Mouse (Mus musculus) midbrain, embryonic 16.5 days (tissue): ENCODE data around the gene Kcna7. TPM values are rescaled to one million over a fixed set of nuclear protein-coding genes. Genes with fewer than 3 reads are reported as not detected.

Experiments used
- ATAC-seq: fragments of 200-750 bp; cut with Nextera tagmentation; 2 replicates; pipeline ENCODE4 v1.8.0; 2017; ENCODE audit warnings: moderate TSS enrichment
- H3K27ac ChIP-seq: fragments of 300-500 bp; sonication (generic); 2 replicates; pipeline ENCODE4 v1.5.1; 2014; ENCODE audit warnings: mild to moderate bottlenecking, low read length, mixed read lengths
- H3K27me3 ChIP-seq: fragments of 300-500 bp; sonication (generic); 2 replicates; pipeline ENCODE4 v1.6.1; 2014; ENCODE audit warnings: low read depth, low read length, mixed read lengths; ENCODE audit not compliant: control insufficient read depth, insufficient read depth
- H3K36me3 ChIP-seq: fragments of 300-500 bp; sonication (generic); 2 replicates; pipeline ENCODE4 v1.6.1; 2014; ENCODE audit warnings: mild to moderate bottlenecking, low read length, moderate library complexity, mixed read lengths; ENCODE audit not compliant: control insufficient read depth, insufficient read depth
- H3K4me1 ChIP-seq: fragments of 300-500 bp; sonication (generic); 2 replicates; pipeline ENCODE4 v1.6.1; 2014; ENCODE audit warnings: mild to moderate bottlenecking, low read length, mixed read lengths; ENCODE audit not compliant: control insufficient read depth, insufficient read depth
- H3K4me2 ChIP-seq: fragments of 300-500 bp; sonication (generic); 2 replicates; pipeline ENCODE4 v1.6.1; 2014; ENCODE audit warnings: mild to moderate bottlenecking, low read length, mixed read lengths
- H3K4me3 ChIP-seq: fragments of 300-500 bp; sonication (generic); 2 replicates; pipeline ENCODE4 v1.5.1; 2014; ENCODE audit warnings: low read depth, mild to moderate bottlenecking, low read length, moderate library complexity, mixed read lengths
- H3K9ac ChIP-seq: fragments of 300-500 bp; sonication (generic); 2 replicates; pipeline ENCODE4 v1.6.1; 2014; ENCODE audit warnings: low read depth, low read length, mixed read lengths
- H3K9me3 ChIP-seq: fragments of 300-500 bp; sonication (generic); replicated peaks from 2 replicates; pipeline ENCODE4 v1.6.1; 2014; ENCODE audit warnings: mild to moderate bottlenecking, low read length, mixed read lengths; ENCODE audit not compliant: control insufficient read depth, poor library complexity, severe bottlenecking
- WGBS: fragments of 180-500 bp; shearing (Covaris S2); extraction: QIAGEN DNeasy Blood & Tissue Kit; methylation state at CpG from one replicate; pipeline ENCODE4 v1.1.7; 2014; 5-methylcytosine and 5-hydroxymethylcytosine counted together
- polyA plus RNA-seq: library from polyadenylated mRNA; unstranded; fragments of >200 nt; fragmentation: Nextera tagmentation; extraction: Ambion mirVana; gene quantifications from 2 replicates; pipeline ENCODE4 v1.2.1, GENCODE M21; 2015

Kcna7 gene
- polyA plus RNA-seq, 1 experiment from 2014 or later: not detected

GRCm38 (mm10) chr7:45406157-45407156 lies 1.0 kb downstream of the Kcna7 start:
- Histone ChIP-seq H3K27me3 (peaks cover 64% of the 10 kb centered on the region), H3K27ac (no peak overlapping the region), H3K36me3 (no peaks in the 10 kb centered on the region), H3K4me3 (peak overlapping the region; percentile 38), H3K4me1 (peaks cover 2% of the 10 kb centered on the region; the same call in 1 of the 2 replicates), H3K9ac (0 out of 2 replicates have a peak overlapping the region, but pooled peaks have one; percentile 14), H3K4me2 (peak overlapping the region; percentile 55), H3K9me3 (no peaks in the 10 kb centered on the region)
- no peak for ATAC-seq
- 2% methylated on average over 112 of the region's 114 CpGs for WGBS

- Histone ChIP-seq H3K4me1 (peaks cover 2% of the 10 kb centered on the region; the same call in 1 of the 2 replicates), H3K36me3 (no peaks in the 10 kb centered on the region)
- WGBS: 85% methylated on average over 10 of the region's 10 CpGs
Measured at GRCm38 (mm10) chr7:45407836-45408235, 2.4 kb downstream of the Kcna7 start.

GRCm38 (mm10) chr7:45408351-45408750 lies 2.9 kb downstream of the Kcna7 start:
- H3K4me1 ChIP-seq: peaks cover 4% of the 10 kb centered on the region
- H3K4me2 ChIP-seq: no peak overlapping the region
- H3K36me3 ChIP-seq: no peaks in the 10 kb centered on the region
- H3K27ac ChIP-seq: no peak overlapping the region
- H3K4me3 ChIP-seq: no peak overlapping the region
- ATAC-seq: no peak
- peaks cover 78% of the 10 kb centered on the region for H3K27me3 ChIP-seq
- 67% methylated on average over 7 of the region's 7 CpGs for WGBS
- H3K9me3 ChIP-seq: no peaks in the 10 kb centered on the region
- no peak overlapping the region for H3K9ac ChIP-seq

More at GRCm38 (mm10) chr7:45407836-45408235, 2.4 kb downstream of the Kcna7 start:
- H3K4me2 ChIP-seq: no peak overlapping the region
- H3K27me3 ChIP-seq: peaks cover 74% of the 10 kb centered on the region
- ATAC-seq: no peak
- H3K9me3 ChIP-seq: no peaks in the 10 kb centered on the region
- H3K4me3 ChIP-seq: no peak overlapping the region
- no peak overlapping the region for H3K27ac ChIP-seq
- no peak overlapping the region for H3K9ac ChIP-seq

GRCm38 (mm10) chr7:45408949-45409348 lies 3.5 kb downstream of the Kcna7 start:
- peaks cover 84% of the 10 kb centered on the region for H3K27me3 ChIP-seq
- no peaks in the 10 kb centered on the region for H3K36me3 ChIP-seq
- H3K4me1 ChIP-seq: peaks cover 9% of the 10 kb centered on the region
- no peak overlapping the region for H3K4me2 ChIP-seq
- H3K9me3 ChIP-seq: no peaks in the 10 kb centered on the region
- ATAC-seq: no peak
- H3K4me3 ChIP-seq: no peak overlapping the region
- no peak overlapping the region for H3K27ac ChIP-seq
- 88% methylated on average over 17 of the region's 17 CpGs for whole genome bisulfite sequencing
- H3K9ac ChIP-seq: no peak overlapping the region

- Histone ChIP-seq H3K9ac (no peak overlapping the region), H3K9me3 (no peaks in the 10 kb centered on the region), H3K4me3 (no peak overlapping the region), H3K27me3 (peaks cover 91% of the 10 kb centered on the region), H3K4me1 (peaks cover 9% of the 10 kb centered on the region), H3K4me2 (no peak overlapping the region), H3K36me3 (no peaks in the 10 kb centered on the region), H3K27ac (no peak overlapping the region)
- no peak for ATAC-seq
- WGBS: 88% methylated on average over 8 of the region's 8 CpGs
Measured at GRCm38 (mm10) chr7:45409497-45410163, 4.2 kb downstream of the Kcna7 start.

DNA sequence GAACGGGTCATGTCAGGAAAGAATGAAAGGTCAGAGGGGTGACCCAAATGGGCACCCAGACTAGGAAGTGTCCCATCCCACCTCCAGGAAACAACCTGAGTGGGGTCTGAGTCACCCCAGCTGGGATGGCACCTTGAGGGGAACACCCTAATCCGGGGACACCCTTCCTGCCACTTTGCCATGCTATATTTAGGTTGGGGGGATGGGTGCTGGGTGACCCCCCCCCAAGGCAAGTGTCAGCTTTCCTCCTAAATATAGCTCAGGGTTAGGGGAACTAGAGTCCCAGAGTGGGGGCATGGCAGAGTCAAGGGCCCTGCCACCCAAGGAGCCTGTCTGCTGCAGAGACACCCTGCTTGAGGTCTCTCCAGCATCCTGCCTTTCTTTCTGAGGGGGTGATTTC lies 7.0 kb downstream of the Kcna7 start:
- 91% methylated on average over 2 of the region's 2 CpGs for WGBS

GRCm38 (mm10) chr7:45413113-45413863 lies 7.8 kb downstream of the Kcna7 start, which contains the start of gene Ntf5:
Ntf5 (plus strand) TSS chr7:45413695.
- H3K9me3 ChIP-seq: no peaks in the 10 kb centered on the region
- H3K4me3 ChIP-seq: peak within 1 kb of the TSS; percentile 51
- no peak within 1 kb of the TSS for H3K27ac ChIP-seq
- H3K27me3 ChIP-seq: peaks cover 93% of the 10 kb centered on the region
- ATAC-seq: peak; percentile 50
- peak within 1 kb of the TSS; percentile 67 for H3K9ac ChIP-seq
- H3K36me3 ChIP-seq: no peaks in the 10 kb centered on the region
- peak within 1 kb of the TSS; percentile 87 for H3K4me2 ChIP-seq
- WGBS: 7% methylated on average over 16 of the region's 45 CpGs
- H3K4me1 ChIP-seq: peaks cover 7% of the 10 kb centered on the region

More for the DNA sequence above, 7.0 kb downstream of the Kcna7 start:
- no peak overlapping the region for H3K27ac ChIP-seq
- no peaks in the 10 kb centered on the region for H3K36me3 ChIP-seq
- no peak overlapping the region for H3K9ac ChIP-seq
- H3K4me1 ChIP-seq: peaks cover 7% of the 10 kb centered on the region
- no peak overlapping the region for H3K4me2 ChIP-seq
- no peaks in the 10 kb centered on the region for H3K9me3 ChIP-seq
- H3K27me3 ChIP-seq: peaks cover 93% of the 10 kb centered on the region
- no peak overlapping the region for H3K4me3 ChIP-seq
- no peak for ATAC-seq

DNA sequence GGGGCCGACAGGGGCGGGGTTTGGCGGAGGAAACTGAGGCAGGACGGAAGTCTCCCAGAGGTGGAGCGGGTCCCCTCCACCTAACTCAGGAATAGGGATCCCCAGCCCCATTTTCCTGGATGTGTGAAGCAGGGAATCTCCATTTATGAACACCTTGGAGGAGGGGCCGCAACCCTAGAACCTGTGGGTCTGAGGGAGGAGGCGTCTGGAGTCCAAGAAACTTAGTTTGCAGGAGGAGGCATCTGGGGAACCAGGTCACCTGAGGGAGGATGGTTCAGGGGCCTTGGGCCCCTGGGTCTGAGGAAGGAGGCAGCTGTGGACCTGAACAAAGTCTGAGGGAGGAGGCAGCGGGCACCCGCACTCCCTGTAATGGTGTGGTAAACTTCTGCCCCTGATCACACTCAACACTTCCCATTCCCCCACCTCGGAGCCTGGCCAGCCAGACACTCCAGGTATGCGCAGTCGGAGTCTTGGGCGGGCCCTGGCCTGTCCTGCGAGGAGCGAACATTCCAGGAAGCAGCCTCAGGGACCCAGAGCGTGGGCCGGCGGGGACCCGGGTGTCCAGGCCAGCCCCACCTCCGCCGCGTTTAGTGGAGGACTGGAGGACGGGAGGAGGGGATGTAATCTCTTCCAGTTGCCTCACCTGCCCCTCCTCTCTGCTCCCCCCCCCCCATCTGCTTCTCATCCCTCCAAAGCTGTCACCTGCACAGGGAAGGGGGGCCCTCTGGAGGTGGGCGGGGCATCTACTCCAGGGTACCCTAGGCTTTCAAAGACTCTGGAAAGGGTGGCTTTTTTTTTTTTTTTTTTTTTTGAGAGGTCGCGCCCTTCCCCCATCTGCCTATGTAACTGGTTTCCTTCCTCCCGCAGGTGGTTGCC lies 8.6 kb downstream of the Kcna7 start:
- H3K27ac ChIP-seq: no peak overlapping the region
- H3K9ac ChIP-seq: peak overlapping the region; percentile 67
- peaks cover 7% of the 10 kb centered on the region for H3K4me1 ChIP-seq
- H3K36me3 ChIP-seq: no peaks in the 10 kb centered on the region
- no peak for ATAC-seq
- H3K4me3 ChIP-seq: peak overlapping the region; percentile 51
- no peaks in the 10 kb centered on the region for H3K9me3 ChIP-seq
- peak overlapping the region; percentile 87 for H3K4me2 ChIP-seq
- 2% methylated on average over 23 of the region's 27 CpGs for WGBS
- peaks cover 93% of the 10 kb centered on the region for H3K27me3 ChIP-seq
